Mouse (Mus musculus) kidney, postnatal 0 days (tissue): ENCODE measurements around the gene Med17. TPM values are rescaled to one million over a fixed set of nuclear protein-coding genes. Genes with fewer than 3 reads are reported as not detected.

Source experiments
- ATAC-seq: fragments of 200-750 bp; cut with Nextera tagmentation; replicated peaks from 2 replicates; pipeline ENCODE4 v1.8.0; 2017; ENCODE audit warnings: low read depth, moderate number of reproducible peaks, moderate TSS enrichment, moderate library complexity; ENCODE audit not compliant: low FRiP score
- DNase-seq: peaks from one replicate; pipeline ENCODE4 v3.0.0-alpha.2; 2016; ENCODE audit warnings: low spot score
- H3K27ac ChIP-seq: fragments of 300-500 bp; sonication (generic); 2 replicates; pipeline ENCODE4 v1.5.1; 2014; ENCODE audit warnings: mild to moderate bottlenecking
- H3K27me3 ChIP-seq: fragments of 300-500 bp; sonication (generic); 2 replicates; pipeline ENCODE4 v1.6.1; 2014; ENCODE audit warnings: low read length, mixed read lengths; ENCODE audit not compliant: insufficient read depth
- H3K36me3 ChIP-seq: fragments of 300-500 bp; sonication (generic); 2 replicates; pipeline ENCODE4 v1.6.1; 2014; ENCODE audit warnings: low read length, mixed read lengths; ENCODE audit not compliant: insufficient read depth
- H3K4me1 ChIP-seq: fragments of 300-500 bp; sonication (generic); replicated peaks from 2 replicates; pipeline ENCODE4 v1.6.1; 2014; ENCODE audit warnings: antibody characterized with exemption, low read length, mixed read lengths; ENCODE audit not compliant: insufficient read depth
- H3K4me2 ChIP-seq: fragments of 300-500 bp; sonication (generic); 2 replicates; pipeline ENCODE4 v1.6.1; 2014; ENCODE audit warnings: mild to moderate bottlenecking, low read length, moderate library complexity, mixed read lengths
- H3K4me3 ChIP-seq: fragments of 300-500 bp; sonication (generic); replicated peaks from 2 replicates; pipeline ENCODE4 v1.5.1; 2014; ENCODE audit warnings: low read depth, low read length
- H3K9ac ChIP-seq: fragments of 300-500 bp; sonication (generic); 2 replicates; pipeline ENCODE4 v1.6.1; 2014; ENCODE audit warnings: low read depth, low read length
- H3K9me3 ChIP-seq: fragments of 300-500 bp; sonication (generic); replicated peaks from 2 replicates; pipeline ENCODE4 v1.6.1; 2016; ENCODE audit warnings: low read length, inconsistent platforms, mixed read lengths
- CTCF ChIP-seq: IDR thresholded peaks from 2 replicates; pipeline ENCODE4 v1.5.1; 2016; ENCODE audit warnings: antibody characterized with exemption, low read depth, mild to moderate bottlenecking, moderate library complexity
- WGBS: fragments of 180-500 bp; shearing (Covaris S2); extraction: QIAGEN DNeasy Blood & Tissue Kit; methylation state at CpG from one replicate; pipeline ENCODE4 v1.1.7; 2014; 5-methylcytosine and 5-hydroxymethylcytosine counted together
- polyA plus RNA-seq: library from polyadenylated mRNA; unstranded; fragments of >200 nt; fragmentation: Nextera tagmentation; extraction: Ambion mirVana; gene quantifications from 2 replicates; pipeline ENCODE4 v1.2.1, GENCODE M21; 2015

The Med17 gene
- polyA plus RNA-seq, 1 experiment from 2014 or later: 36.2 TPM

DNA sequence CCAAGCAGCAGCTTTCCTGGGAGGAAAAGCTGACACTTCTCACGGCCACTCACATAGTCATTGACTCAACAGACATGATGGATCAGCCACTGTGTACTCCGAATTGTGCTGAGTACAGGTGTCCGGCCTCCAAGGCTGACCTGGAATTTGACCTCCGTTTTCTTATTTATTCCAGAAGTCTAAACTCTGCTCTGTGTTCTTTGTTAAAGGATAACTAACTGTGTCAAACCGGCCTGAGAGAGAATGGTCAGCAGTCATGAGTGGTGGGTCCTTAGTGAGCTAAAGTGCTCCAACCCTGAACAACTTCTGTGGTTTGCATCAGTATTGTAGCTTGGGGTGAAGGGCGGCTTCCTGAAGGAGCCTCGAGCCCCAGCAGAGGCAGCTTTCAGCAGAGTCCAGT is 27.5 kb downstream of the Med17 start:
- Histone ChIP-seq H3K27me3 (no peaks in the 10 kb centered on the region), H3K36me3 (no peaks in the 10 kb centered on the region), H3K27ac (peak overlapping the region; percentile 82), H3K4me1 (no peaks in the 10 kb centered on the region), H3K9me3 (no peaks in the 10 kb centered on the region), H3K4me2 (no peak overlapping the region), H3K4me3 (no peak overlapping the region), H3K9ac (no peak overlapping the region)
- ATAC-seq (peak; percentile 88), DNase-seq (peak; percentile 18)
- TF ChIP-seq CTCF: no peak
- 62% methylated on average over 7 of the region's 7 CpGs for WGBS

DNA sequence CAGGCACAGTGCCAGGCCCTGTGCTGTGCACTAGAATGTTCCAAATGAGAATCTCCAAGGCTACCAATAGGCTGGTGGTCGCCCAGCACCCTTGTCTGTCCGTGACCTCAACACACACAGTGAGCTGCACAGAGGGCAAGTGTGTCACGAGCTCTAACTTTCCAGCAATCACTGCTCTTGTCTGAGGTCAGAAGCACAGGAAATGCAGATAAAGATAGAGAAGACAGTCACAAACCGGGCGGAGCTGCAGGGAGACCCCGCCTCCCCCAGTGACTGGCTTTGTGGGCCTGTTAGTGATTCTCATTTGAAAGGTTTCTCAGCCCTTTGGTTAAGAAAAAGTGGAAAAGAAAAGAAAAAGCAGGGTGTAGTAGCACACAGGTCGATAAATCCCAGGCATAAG is 29.4 kb downstream of the Med17 start:
- H3K4me2 ChIP-seq: no peak overlapping the region
- no peak overlapping the region for H3K27ac ChIP-seq
- no peak overlapping the region for H3K4me3 ChIP-seq
- H3K9ac ChIP-seq: no peak overlapping the region
- H3K4me1 ChIP-seq: no peaks in the 10 kb centered on the region
- no peaks in the 10 kb centered on the region for H3K27me3 ChIP-seq
- no peaks in the 10 kb centered on the region for H3K36me3 ChIP-seq
- WGBS: 58% methylated on average over 7 of the region's 7 CpGs
- H3K9me3 ChIP-seq: no peaks in the 10 kb centered on the region
- no peak for ATAC-seq
- no peak for TF ChIP-seq CTCF
- DNase-seq: no peak

DNA sequence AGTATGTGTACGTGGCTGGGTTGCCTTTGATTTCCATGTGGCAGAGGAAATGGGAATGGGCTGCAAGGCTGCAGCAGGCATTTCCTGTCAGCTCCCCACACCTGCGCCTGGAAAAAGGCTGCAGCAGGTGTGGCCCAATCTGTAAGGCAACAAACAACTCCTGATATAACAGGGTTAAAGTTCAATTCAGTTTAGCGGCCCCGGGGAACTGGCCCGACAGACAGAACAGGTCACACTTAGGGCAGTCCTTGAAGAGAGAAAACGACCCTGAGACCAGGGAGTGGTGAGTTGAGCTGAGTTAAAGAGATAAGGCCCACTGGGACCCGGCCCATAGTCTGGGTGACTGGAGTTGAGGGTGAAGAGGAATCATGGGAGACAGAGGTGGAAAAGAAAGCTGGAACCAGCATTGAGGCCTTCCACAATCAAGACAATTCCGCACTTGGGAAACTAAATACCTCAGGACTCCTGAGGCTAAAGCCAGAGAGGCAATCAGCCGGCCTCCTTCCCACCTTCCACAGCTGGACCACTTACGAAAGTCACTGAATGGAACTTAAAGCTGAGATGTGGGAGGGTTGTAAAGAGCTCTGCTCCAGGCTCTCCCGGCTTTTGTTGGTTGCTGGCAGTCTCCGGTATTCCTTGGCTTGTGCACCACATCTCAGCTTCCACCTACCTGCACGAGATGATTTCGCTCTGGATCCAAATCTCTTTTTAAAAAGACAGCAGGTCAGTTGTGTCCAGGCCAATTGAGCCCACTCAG is 34.2 kb downstream of the Med17 start:
- no peak for TF ChIP-seq CTCF
- Histone ChIP-seq H3K4me3 (no peak overlapping the region), H3K4me1 (no peaks in the 10 kb centered on the region), H3K9ac (no peak overlapping the region), H3K4me2 (no peak overlapping the region), H3K27me3 (no peaks in the 10 kb centered on the region), H3K27ac (no peak overlapping the region), H3K36me3 (no peaks in the 10 kb centered on the region), H3K9me3 (no peaks in the 10 kb centered on the region)
- DNase-seq (no peak), ATAC-seq (no peak)
- WGBS: 49% methylated on average over 14 of the region's 14 CpGs

DNA sequence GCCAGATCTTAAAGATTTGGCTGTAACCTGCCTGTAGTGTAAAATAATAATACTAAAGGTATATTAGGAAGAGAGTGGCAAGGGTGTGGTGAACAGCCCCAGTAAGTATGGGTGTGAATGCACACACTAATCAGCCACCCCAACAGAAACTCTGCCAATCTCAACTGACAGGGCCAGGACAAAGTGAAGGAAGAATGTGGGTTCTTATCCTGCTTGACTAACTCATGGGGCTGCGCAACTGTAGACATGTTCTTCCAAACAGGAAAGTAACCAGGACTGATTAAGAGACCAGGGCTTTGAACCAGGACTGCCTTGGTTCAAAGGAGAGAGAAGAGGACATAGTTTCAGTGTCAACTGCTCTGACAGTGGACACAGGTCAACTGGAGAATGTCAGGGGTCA is 37.6 kb downstream of the Med17 start:
- Histone ChIP-seq H3K4me2 (no peak overlapping the region), H3K9ac (no peak overlapping the region), H3K4me3 (no peak overlapping the region), H3K36me3 (no peaks in the 10 kb centered on the region), H3K27ac (no peak overlapping the region), H3K4me1 (0 out of 2 replicates have a peak, but pooled peaks cover 6% of the 10 kb centered on the region), H3K9me3 (no peaks in the 10 kb centered on the region), H3K27me3 (no peaks in the 10 kb centered on the region)
- 97% methylated on average over 1 of the region's 1 CpGs for WGBS
- DNase-seq (no peak), ATAC-seq (no peak)
- no peak for TF ChIP-seq CTCF

DNA sequence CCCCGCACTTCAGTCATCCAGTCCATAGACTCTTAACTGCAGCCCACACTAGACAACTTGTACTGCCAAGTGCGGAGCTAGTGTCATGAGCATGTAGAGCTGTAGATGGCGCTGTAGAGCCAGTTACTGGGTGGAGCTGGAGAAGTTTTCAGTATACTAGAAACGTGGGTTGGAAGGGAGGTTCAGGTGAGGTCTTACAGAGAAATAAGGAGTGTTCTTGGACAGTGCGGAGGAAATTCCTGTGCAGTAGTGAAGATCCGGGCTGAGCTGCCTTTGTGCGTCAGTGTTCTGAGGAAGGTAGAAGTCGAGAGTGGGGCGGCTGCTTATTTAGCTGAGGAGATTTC is 38.2 kb downstream of the Med17 start:
- Histone ChIP-seq H3K9ac (no peak overlapping the region), H3K27me3 (no peaks in the 10 kb centered on the region), H3K4me2 (no peak overlapping the region), H3K9me3 (no peaks in the 10 kb centered on the region), H3K4me1 (0 out of 2 replicates have a peak, but pooled peaks cover 6% of the 10 kb centered on the region), H3K36me3 (no peaks in the 10 kb centered on the region), H3K27ac (no peak overlapping the region), H3K4me3 (no peak overlapping the region)
- DNase-seq (peak; percentile 82), ATAC-seq (peak; percentile 53)
- peak; percentile 79 for TF ChIP-seq CTCF
- WGBS: 33% methylated on average over 9 of the region's 9 CpGs

DNA sequence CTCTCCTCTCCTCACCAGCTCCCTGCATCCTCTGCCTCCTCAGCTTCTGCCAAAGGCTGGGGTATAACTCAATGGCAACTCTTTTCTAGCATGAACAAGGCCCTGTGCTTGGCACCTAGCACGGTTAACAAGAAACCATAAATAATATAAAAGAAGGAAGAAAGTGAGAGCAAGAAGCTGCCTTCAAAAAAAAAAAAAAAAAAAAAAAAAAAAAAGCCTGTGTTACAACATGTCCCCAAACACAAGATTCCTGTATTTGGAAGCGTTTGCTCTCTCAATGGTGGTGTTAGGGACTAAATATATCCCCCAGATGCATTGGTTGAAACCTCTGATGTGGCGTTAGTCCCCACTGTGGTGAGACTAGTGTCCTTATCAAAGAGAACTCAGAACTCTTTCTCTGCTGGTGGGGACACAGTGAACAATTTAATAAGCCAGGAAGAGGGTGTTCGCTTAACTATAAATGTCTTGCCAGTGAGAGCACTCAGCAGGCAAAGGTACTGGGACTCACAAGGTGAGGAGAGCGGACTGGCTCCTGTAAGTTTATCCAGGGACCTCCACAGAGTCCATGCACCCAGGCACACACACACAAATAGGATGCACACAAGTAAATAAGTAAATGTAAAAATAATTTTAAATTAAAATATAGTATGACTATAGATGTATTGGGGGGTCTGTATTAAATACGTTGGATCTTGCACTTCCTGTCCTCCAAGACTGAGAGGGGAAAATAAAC is 38.7 kb downstream of the Med17 start:
- Histone ChIP-seq H3K4me2 (0 out of 2 replicates have a peak overlapping the region, but pooled peaks have one; percentile 6), H3K4me3 (no peak overlapping the region), H3K9ac (no peak overlapping the region), H3K9me3 (no peaks in the 10 kb centered on the region), H3K27me3 (no peaks in the 10 kb centered on the region), H3K4me1 (0 out of 2 replicates have a peak, but pooled peaks cover 6% of the 10 kb centered on the region), H3K27ac (no peak overlapping the region), H3K36me3 (no peaks in the 10 kb centered on the region)
- no peak for DNase-seq
- TF ChIP-seq CTCF: no peak
- 68% methylated on average over 6 of the region's 6 CpGs for WGBS
- no peak for ATAC-seq
